Mouse (Mus musculus): ENCODE measurements around the gene Chchd5. TPM values are rescaled to one million over a fixed set of nuclear protein-coding genes. Genes with fewer than 3 reads are reported as not detected.

Gene Chchd5
- polyA plus RNA-seq, 1 experiment from 2014 or later: 23.1 TPM

Other genes with a start within 250 kb of the Chchd5 start
- 6.1 and 6.6 TPM in 2 replicates for gene Zc3h8, start 185.6 kb upstream of the Chchd5 start, polyA plus RNA-seq (2015; fragmentation: Nextera tagmentation; extraction: Ambion mirVana)
- gene Zc3h6, start 162.3 kb upstream of the Chchd5 start, polyA plus RNA-seq (2015; fragmentation: Nextera tagmentation; extraction: Ambion mirVana): 1.7 and 2.2 TPM in 2 replicates
- gene Gm10762, start 162.0 kb upstream of the Chchd5 start, polyA plus RNA-seq (2015; fragmentation: Nextera tagmentation; extraction: Ambion mirVana): 15.2 and 15.4 TPM in 2 replicates
- 0.08 and 0.09 TPM in 2 replicates for gene Vinac1, start 81.5 kb upstream of the Chchd5 start, polyA plus RNA-seq (2015; fragmentation: Nextera tagmentation; extraction: Ambion mirVana)
- 13.4 TPM in 2 replicates for gene Ttl, start 63.8 kb upstream of the Chchd5 start, polyA plus RNA-seq (2015; fragmentation: Nextera tagmentation; extraction: Ambion mirVana)
- 26.9 and 29.4 TPM in 2 replicates for gene Polr1b, start 28.7 kb upstream of the Chchd5 start, polyA plus RNA-seq (2015; fragmentation: Nextera tagmentation; extraction: Ambion mirVana)
- gene Slc20a1, start 69.1 kb downstream of the Chchd5 start, polyA plus RNA-seq (2015; fragmentation: Nextera tagmentation; extraction: Ambion mirVana): 26.8 and 29.4 TPM in 2 replicates
- 32.7 and 35.4 TPM in 2 replicates for gene Ckap2l, start 167.5 kb downstream of the Chchd5 start, polyA plus RNA-seq (2015; fragmentation: Nextera tagmentation; extraction: Ambion mirVana)
- gene Il1a, start 180.3 kb downstream of the Chchd5 start, polyA plus RNA-seq (2015; fragmentation: Nextera tagmentation; extraction: Ambion mirVana): 0.22 and 0.68 TPM in 2 replicates
- gene Il1b, start 241.4 kb downstream of the Chchd5 start, polyA plus RNA-seq (2015; fragmentation: Nextera tagmentation; extraction: Ambion mirVana): 0.15 TPM in 2 replicates